Mouse (Mus musculus) layer of hippocampus, postnatal 25 days (tissue): Measurements from ENCODE around the gene Lrrc74a. TPM values are rescaled to one million over a fixed set of nuclear protein-coding genes. Genes with fewer than 3 reads are reported as not detected.

ENCODE experiments used
- DNase-seq, 2 experiments: peaks; one replicate each; pipeline ENCODE4 v3.0.0; 2022; ENCODE audit warnings: mixed read lengths in 2 of 2, low spot score in 1 of 2; ENCODE audit errors: extremely low spot score in 1 of 2
- total RNA-seq, 2 experiments: library from RNA; stranded (reverse); gene quantifications; 2 replicates each; pipeline ENCODE4 v1.2.3; 2021

Lrrc74a gene
- total RNA-seq, 2 experiments from 2014 or later = not detected

GRCm38 (mm10) chr12:86779206-86779989 lies 45.2 kb downstream of the Lrrc74a start:
- no peak for DNase-seq

- DNase-seq = no peak
These were observed 47.6 kb downstream of the Lrrc74a start for GRCm38 (mm10) chr12:86781654-86782202.

GRCm38 (mm10) chr12:86786149-86787019 lies 52.2 kb downstream of the Lrrc74a start:
- DNase-seq = no peak

GRCm38 (mm10) chr12:86787020-86787553 lies 52.9 kb downstream of the Lrrc74a start:
- no peak for DNase-seq

GRCm38 (mm10) chr12:86790100-86790848 lies 56.1 kb downstream of the Lrrc74a start:
- DNase-seq = no peak

- DNase-seq = no peak
These were observed 56.6 kb downstream of the Lrrc74a start for GRCm38 (mm10) chr12:86790849-86791127.

GRCm38 (mm10) chr12:86791987-86792386 lies 57.8 kb downstream of the Lrrc74a start:
- DNase-seq = no peak

- DNase-seq = peak in 1 of 2 experiments; percentile 10
These were observed 59.7 kb downstream of the Lrrc74a start for GRCm38 (mm10) chr12:86793830-86794229.

- DNase-seq = no peak
These were observed 60.2 kb downstream of the Lrrc74a start for GRCm38 (mm10) chr12:86794331-86794730.

- DNase-seq = no peak
These were observed 61.1 kb downstream of the Lrrc74a start for GRCm38 (mm10) chr12:86795076-86795837.

GRCm38 (mm10) chr12:86795838-86796232 lies 61.7 kb downstream of the Lrrc74a start:
- peak; percentile 75 to 86 for DNase-seq

- DNase-seq = no peak
These were observed 62.2 kb downstream of the Lrrc74a start for GRCm38 (mm10) chr12:86796351-86796750.

- DNase-seq = no peak
These were observed 63.6 kb downstream of the Lrrc74a start for GRCm38 (mm10) chr12:86797771-86798170.

- DNase-seq = peak; percentile 93 to 97
These were observed 64.8 kb downstream of the Lrrc74a start for GRCm38 (mm10) chr12:86798773-86799540.

GRCm38 (mm10) chr12:86799786-86800185 lies 65.6 kb downstream of the Lrrc74a start:
- no peak for DNase-seq

GRCm38 (mm10) chr12:86800336-86800735 lies 66.2 kb downstream of the Lrrc74a start:
- no peak for DNase-seq

- DNase-seq = no peak
These were observed 66.6 kb downstream of the Lrrc74a start for GRCm38 (mm10) chr12:86800765-86801147.

- DNase-seq = peak; percentile 88 to 94
These were observed 67.2 kb downstream of the Lrrc74a start for GRCm38 (mm10) chr12:86801148-86802004.
